Mouse (Mus musculus): ENCODE measurements at regions not wholly inside any gene's neighbourhood (a gene's known extent, or its start where the extent isn't known, plus 50 kb on each side); places are given as distances from the start of the nearest gene placed in this dataset.
"Not testable (repeated sequence)": the region's sequence is repeated elsewhere in the genome, so short reads cannot be mapped to it uniquely, and the experiment has no call there.

DNA sequence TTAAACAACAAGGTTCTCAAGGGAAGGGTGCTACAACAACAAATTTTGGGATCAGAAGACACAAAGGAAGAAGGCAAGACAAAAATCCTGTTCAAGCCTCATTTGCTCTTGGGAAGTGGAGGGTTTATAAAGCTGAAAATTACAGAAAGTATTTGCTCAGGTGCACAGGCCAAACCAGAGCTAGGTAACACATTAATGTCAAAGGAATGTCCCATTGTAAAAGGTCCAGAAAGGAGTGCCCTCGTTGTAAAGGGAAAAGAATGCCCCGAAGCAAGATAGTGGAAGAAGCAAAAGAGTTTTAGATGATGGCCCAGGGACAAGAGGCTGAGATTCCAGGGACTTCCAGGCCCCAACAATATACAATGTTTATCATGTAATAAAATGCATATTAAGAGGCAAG, 317.3 kb downstream of the Car8 start:
- no peak for DNase-seq

DNA sequence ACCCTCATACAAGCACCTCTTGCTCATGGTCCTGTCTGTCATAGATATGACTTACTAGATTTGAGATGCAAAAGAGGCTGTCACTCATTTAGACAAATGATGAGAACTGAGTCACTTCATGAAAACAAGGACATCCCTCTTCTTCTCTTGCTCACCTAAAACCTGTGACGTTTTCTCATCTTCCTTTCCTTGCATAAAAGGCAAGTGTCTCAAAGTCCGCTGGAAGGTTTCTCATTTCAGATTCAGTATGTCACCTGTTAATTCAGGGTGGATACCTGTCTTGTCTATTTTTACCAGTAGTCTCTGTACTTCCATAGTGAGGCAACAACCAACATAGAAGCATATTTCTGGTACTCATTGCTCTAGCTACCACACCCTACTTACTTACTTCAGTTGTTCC, 325.6 kb downstream of the Car8 start:
- DNase-seq: no peak

DNA sequence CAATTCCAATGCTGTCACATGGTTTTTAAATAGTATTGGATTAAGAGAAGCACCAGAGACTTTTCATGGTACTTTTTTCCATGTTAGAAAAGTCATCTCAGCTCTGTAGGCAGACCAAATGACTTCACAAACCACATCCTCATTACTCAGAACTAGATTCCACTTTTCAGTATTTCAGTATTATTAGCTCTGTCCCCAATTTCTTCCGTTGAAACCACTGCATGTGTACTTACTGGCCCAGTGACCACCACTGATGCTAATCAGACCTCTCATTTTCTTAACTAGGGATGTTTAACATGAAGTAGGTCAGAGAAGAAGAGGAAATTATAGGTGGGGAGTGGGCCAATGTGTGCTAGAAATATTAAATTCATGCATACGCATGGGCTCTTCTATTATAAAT, 326.2 kb downstream of the Car8 start:
- DNase-seq: no peak

DNA sequence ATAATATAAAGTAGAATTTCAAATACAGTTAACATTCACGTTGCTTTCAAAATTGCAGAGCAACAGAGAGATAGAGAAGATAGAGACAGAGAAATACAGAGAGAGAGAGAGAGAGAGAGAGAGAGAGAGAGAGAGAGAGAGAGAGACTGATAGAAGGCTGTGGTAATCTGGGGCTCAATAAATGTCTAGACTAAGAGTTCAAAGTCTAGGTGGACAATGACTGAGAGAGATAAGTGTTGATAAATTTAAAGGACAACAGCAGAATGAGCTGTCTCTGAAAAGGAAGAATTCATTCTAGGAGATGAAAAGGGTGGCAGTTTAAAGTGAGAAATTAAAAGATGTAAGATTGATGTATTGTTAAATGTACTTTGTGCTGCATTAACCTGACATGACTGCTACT, 335.7 kb downstream of the Car8 start:
- no peak for DNase-seq

DNA sequence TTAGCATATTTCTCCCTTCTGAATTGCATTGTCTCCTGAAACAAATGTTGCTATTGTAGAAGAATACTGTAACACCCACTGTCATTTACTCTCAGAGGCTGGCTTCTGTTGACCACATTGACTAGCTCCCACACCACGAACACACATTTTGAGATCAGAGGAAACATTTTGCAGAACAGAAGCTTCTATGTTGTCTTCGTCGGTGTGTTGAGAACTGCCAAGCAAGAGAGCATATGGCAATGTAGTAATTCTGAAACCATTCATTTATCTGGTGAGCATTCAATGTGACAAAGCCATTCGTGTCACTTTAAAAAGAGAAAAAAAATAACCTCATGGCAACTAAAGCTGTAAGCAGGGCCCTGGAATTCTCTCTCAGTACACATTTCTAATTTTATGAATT, 343.9 kb downstream of the Car8 start:
- DNase-seq: no peak

DNA sequence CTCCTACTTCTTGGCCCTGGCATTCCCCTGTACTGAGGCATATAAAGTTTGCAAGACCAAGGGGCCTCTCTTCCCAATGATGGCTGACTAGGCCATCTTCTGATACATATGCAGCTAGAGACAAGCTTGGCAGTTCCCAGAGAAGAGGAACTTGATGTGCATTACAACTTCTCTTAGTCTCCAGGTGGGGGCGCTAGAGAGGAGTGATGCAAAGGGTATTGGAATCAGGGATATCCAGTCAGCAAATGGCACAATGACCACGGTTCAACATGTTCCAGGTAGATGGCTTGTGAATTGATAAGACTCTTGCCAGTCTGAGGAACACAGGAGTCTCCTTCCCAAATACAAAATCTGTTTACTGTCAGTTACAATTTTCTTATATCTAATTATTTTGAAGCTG, 347.7 kb downstream of the Car8 start:
- DNase-seq: peak in 1 of 2 experiments; percentile 8

DNA sequence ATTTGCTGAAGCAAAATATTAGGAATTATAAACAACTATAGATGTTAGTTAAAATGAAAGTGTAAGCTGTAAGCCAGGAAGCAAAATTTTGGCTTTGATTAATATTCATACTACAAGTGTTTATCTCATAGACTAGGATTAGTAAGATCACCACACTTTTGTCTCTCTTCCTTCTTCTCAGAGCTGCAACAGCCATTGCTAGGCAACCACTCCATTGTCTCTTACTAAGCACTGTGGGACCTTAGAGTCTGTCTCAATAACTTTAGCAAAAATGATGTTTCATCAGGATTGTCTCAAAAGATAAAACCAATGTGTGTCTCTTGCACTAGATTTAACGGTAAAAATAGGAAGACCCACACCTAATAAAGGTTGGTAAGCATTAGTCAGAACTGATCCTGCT, 384.3 kb downstream of the Car8 start:
- no peak for DNase-seq

DNA sequence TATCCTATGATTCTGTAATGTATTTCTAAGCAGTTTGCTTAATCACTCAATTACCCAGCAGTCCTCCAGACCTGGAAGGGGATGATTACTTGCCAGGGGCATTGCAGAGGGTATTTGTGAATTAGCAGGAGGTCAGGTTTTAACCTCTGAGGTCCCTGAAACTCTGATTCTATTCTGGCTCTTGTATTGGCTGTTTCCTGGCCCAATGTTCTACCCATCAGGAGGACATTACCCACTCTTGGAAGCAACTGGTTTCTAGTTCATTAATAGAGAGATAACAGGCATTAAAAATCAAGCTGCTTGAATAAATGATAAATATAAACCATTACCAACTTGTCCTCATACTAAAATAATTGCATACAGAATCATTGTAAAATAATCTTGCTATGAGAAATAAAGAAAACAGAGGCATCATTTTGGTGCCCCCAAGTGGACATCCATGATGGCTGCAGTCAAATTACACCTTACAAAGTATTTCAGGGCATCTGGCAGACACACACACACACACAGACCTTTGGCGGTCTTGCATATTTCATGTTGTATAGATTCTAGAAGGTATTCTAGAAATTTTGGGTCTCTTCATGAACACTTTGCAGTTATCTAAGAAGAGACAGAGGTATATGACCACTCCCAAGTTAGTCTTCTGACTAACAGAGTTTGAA, 385.6 kb downstream of the Car8 start:
- DNase-seq: peak; percentile 60 to 61

DNA sequence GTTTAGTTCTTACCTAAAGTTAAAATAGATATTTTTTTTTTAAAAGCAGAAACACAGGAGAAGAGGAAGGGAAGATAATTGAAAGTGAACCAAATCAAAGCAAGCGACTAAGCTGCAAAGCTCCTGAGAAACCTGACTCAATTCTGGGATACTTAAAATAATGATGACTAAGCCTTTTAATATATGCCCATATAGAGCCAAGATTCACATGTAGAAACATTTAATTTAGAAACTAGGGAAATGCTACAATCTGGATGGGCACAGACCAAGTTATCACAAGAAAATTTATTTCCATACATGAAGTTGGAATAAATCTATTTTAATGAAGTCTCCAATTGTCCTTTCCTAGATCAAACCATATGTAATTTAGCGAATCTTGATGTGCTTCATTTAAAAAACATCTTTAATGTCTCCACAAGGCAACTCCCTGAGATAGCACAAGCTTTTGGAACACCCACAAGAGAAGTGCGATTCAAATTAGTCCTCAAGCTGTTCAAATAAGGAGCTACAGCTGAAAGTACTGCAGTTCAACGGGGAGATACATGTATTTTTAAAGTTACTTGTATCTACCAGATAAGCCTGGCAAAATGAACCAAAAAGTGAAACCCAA, 386.7 kb downstream of the Car8 start:
- no peak for DNase-seq

DNA sequence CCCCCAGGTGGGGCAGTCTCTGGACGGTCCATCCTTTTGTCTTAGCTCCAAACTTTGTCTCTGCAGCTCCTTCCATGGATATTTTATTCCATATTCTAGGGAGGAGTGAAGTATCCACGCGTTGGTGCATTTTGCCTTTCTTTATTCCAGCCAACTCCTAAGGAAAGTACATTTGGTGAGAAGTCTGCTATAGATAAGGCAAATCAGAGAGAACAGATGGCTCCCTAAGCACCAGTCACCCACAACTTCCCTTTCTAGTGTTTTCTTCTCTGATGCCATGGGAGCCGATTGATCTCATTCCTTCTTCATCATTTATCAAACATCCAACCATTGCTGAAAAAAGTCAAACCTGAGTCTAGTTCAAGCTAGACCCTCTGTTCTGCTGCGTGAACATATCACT, 391.4 kb downstream of the Car8 start:
- DNase-seq: no peak

DNA sequence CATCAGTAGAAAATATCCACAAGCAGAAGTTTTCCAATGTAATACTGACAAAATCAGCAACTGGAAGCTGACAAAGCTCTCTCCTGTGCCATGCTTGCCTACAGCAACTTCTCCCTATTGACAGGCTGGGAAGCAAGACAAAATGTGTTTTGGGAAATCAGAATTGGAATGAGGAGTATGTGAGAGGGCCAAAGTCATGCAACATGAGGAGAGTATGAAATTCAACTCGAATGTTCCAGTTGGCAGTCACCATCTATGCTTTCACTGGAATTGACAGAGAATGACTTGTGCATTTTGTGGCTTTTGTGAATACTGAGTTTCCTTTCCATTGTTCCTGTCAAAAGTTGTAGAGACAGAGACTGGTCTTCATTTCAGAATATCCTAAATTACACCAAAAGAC, 409.7 kb downstream of the Car8 start:
- no peak for DNase-seq

DNA sequence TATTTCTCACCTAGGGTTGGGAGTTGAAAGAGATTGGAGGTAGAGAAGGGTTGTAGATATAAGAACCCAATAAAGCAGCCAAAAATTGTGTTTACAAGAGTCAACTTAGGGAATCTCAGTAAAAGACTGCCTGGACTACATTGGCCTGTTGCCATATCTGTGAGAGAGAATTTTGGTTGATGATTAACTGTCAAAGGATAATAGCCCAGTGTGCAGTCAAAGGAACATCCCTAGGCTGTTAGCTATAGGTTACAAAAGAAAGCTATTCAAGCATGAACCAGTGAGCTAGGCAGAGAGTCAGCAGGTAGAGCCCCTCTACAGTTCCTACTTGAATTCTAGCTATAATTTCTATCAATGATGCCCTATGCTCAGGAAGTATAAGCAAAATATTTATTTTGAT, 419.0 kb downstream of the Car8 start:
- no peak for DNase-seq

DNA sequence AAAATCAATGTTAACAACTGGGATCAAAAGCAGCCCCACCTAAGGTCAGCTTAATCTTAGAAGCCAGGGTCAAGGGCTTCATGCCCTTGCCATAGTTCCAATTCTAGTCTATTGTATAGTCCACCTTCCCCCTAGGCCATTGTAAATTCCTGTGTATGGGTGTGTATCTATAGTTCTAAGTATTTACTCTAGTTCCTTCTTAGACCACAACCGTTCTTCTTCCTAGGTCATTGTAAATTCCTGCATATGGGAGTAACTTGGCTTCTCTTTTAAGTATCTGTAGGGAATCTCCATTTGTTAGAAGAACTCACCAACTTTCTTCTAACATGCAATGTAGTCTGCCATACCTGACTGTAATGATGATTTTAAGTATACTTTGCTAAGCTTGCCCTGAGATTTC, 461.1 kb downstream of the Car8 start:
- not testable (repeated sequence) for DNase-seq

DNA sequence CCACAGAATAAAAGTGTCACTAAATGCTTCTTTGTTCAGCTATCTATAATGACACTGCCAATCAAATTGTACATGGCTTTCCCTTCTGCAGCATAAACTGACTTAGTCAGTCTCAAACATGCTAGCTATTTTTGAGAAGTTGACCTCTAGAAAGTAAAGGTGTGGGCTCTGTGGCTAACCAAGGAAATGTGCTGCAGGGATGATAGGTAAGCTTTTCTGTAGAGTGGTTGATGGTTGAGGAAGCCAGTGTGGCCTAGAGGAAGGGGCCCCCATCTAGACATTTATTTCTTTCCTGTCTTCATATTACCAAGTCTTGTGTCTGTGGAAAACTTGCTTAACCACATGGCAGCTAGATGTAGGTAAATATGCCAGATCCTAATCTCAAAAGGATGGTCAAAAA, 483.4 kb downstream of the Car8 start:
- no peak for DNase-seq

DNA sequence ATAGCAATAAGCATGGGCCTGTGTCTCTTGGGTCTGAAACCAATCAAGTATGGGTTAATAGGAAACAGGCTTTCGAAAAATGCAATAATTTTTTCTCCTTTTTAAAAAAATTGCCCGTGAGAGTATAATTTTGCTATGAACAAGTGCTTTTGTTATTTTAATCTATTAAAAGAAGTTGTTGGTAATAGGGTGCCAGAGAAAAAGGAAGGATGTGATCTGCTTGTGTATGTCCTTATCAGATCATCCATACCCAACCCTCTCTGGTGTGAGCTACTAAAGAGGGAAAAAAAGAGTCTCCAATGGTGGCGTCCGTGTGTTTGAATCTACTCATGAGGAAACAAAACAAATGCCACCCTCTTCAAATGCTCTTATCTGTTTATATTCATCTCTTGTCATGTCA, 484.9 kb downstream of the Car8 start:
- DNase-seq: no peak

DNA sequence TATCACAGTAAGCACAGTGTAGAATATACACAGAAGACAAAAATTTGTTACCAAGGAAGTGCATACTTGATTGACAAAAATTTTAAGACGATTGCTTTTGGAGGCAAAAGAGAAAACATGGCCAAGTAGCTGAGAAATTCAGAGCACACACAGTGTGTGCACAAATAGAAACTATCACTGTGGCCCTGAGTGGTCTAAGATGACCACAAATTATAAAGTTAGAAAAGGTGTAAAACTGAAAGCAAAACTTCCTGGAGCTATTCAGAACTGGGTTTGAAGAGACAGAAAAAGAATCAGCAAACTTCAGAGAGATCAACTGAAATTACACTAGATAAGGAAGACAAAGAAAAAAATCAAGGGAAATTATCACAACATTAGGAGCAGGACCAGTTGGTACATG, 487.6 kb downstream of the Car8 start:
- DNase-seq: no peak

DNA sequence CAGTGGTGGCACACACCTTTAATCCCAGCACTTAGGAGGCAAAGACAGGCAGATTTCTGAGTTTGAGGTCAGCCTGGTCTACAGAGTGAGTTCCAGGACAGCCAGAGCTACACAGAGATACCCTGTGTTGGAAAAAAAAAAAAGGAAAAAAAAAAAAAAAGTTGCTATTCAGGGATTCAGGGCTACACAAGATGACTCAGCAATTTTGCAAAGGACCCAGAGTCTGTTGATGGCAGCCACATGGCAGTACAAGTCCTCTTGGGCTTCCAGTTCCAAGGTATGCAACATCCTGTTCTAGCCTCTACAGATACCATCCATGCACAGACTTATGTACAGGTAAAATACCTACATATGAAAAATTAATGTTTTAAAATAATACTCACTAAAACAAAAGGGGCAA, 515.9 kb downstream of the Car8 start:
- DNase-seq: no peak

DNA sequence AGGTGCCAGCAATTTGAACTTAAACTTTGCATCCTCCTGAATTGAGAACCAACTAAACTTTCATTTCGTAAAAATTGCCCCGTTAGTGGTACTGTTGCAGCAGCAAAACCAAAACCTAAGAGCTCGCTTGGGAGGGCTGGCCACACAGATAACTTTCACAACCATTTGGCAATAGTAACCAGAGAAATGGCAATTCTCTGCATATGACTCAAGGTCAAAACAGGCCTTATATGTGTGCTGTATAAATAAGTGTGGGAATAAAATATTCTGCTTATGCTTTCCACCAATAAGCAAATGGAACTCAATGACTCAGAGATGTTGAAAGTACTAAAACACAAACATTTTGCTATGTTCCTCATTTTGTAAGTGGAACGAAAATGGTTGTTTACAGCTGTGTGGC, 550.3 kb downstream of the Car8 start:
- DNase-seq: no peak

DNA sequence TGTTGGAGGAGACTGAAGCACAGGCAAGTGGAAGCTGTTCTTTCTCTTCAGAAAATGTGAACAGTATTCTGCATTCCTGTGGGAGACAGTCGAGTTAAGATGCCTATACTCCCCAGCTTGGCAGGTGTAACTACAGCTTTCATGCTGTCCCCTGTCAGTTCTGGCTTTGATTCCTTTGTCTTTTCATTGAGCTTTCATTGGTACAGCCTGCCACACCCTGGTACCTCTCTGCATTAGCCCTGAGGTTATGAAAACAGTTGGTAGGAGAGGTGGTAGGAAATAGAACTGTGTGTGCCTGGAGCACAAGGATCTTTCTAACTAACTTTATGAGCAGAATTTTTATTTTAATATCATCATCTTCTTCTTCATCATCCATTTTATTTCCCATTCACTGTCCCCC, 551.6 kb downstream of the Car8 start:
- DNase-seq: peak in 1 of 2 experiments; percentile 2

DNA sequence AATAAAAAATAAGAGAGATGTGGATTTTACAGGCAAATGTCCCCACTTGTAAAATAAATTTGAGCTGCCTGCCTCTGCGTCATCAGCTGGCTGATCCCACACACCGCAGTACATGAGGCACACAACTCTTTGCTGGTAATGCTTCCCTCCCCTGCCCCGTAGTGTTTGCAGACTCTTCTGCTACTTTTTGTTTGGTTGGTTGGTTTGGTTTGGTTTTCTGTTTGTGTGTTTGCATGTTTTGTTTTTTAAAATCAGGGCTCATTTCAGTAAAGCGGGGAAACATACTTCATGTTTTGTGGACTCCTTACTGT, 568.1 kb downstream of the Car8 start:
- DNase-seq: no peak

DNA sequence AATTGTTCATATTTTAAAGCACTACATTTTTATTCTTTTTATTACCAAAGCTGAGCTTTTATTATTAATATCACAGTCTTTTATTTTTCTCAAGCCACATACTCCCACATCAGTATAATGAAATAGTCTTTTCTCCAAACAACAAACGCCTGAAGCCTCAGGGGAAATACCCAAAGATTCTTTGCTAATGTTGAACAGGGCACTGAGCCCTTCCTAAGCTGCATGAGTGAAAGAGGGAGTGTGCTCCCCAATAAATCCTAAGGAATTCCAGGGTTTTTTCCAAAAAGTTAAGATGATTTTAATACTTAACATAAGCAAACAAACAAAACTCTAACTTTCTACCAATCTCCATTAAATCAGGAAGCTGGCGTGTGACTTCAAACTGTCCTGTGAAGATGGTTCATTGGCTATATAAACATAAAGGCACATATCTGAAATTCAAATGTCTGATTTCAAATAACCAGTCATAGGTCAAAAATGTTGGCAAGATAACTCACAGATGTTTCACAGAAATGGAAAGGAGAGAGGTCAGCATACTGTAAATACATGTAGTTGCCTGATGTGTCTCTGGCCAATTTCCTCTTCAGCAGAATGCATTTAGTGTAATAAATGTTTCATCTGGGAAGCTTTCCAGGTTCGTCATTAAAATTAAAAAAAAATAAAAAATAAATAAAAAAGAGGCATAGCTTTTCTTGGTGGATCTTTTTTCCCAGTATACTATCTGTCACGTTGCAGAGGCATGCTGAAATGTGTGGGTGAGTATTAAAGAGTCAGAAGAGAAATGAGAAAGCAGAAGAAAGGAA, 568.6 kb downstream of the Car8 start:
- no peak for DNase-seq

DNA sequence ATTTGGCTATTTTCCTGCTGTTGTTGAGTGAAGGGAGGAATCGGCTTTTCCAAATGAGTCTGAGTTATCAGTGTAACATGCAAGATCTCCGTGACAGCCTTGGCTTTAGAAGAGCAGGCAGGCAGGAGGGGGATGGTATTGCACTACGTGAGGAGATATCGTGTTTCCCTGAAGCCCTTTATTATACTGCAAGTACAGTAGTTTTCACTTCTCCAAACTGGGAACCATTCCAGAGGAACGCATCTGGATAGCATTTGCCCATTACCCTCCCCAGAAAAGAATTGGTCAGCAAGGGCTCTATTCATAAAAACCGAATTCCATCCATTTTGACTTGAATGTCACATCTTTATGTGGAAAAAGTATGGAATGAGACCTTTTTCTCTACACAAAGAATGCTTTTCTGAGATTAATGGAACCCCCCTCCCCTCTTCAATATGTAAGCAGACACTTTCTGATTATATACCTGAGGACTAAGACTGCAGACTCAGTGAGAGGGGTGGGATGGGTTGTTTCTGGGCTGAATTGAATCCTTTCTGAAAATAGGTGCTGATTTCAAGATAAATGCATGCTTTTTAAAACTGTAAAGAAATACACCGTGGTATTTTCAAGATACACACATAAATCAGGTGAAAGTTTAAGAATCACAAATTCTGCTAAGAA, 571.8 kb downstream of the Car8 start:
- peak; percentile 2 to 6 for DNase-seq

DNA sequence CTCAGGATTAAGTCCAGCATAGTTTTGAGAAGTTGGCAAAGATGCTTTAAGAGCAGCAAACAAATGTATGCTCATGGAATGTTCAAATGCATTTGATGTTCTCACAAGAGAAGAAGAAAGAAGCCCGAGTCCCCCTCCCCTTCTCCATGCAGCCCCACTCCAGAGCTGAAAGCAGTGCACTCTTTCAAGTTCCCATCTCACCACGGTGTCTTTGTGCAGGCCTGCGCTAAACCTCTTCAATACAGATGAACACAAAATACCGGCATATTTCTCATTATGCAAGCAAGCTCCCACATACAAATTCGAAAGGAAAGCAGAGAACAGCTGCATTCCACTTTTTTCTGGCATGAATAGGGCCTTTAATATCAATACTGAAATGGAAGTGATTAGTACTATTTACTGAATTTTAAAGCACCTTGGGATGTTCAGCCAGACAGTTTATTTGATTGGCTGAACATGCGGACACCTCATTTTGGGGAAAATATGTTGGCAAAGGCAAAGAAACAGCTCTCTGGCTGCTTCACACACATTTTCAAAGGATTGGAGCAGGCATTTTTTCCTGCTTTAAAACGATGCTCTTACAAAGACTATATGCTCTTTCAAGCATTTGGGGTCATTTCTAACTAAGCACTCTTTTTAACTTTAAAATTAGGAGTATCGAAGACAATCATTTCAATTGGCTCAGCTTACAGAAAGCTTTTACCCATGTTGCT, 595.8 kb downstream of the Car8 start:
- DNase-seq: no peak

All from cerebellum, postnatal 10 days (tissue).